Mouse (Mus musculus): ENCODE measurements around the gene Zfp827.

Zfp827 gene

DNA sequence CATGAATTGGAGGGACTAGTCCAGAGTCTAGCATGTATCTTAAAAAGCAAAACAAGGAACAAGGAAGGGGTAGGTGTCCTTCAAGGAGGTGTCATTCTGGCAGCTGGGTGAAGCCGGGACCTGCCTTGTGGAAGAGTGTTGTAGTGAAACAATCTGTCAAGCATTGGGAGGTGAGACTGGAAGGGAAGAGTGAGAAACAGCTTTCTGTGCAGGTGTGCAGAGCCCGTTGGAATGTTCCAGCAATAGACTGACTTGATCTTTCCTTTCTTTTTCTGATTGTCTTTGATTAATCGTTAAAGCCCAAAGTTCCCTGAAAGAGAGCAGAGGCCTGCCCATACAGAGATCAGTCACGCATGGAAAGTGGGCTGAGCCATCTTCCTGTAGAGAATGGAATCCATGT is 125.4 kb downstream of the Zfp827 start:
- in situ Hi-C loops (cut with MboI; ENCODE audit: low sequenced_read_pairs), result no loop called here

DNA sequence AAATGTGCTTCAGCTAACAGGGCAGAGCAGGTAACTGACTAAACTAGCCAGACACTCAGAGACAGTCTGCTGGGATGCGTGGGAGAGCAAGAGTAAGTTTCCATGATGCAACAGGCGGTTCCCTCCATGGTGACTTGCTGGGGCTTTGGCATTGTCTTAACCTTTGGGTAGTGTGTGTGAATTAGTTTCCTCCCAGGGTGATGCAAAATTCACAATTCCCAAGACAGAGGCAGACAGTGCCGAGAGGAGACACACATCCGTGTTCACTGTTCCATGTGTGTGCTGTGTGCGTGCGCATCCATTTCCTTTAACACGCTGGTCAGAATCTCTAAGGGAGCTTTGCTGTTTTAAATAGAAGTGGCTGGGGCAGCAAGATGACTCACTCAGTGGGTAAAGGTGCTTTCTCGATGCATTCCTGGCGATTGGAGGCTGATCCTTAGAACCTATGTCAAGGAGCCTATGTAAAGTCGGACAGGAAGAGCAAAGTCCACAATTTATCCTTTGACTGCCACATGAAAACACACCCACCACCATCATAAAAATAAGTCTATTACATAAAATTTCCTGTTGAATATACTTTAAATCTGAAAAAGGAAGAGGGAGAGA is 127.4 kb downstream of the Zfp827 start:
- in situ Hi-C loops (cut with MboI; ENCODE audit: low sequenced_read_pairs), result no loop called here

DNA sequence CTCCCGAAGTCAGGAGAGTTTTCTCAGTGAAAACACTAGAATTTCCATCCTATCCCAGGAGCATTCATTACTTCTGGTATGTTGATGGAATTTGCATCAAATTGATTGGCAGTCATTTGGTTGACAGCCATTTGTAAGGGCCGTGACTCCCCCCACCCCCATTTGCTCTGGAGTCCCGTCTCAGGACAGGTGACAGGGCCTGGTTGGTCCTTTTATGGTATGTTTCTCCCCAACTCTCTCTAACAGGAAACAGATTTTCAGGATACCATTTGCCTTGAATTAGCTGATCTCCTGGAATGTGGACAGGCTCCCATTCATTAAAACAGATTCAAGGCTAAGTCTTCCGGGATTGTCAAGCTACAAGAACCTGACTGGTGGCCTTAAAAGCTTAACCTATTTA is 129.1 kb downstream of the Zfp827 start:
- in situ Hi-C loops (cut with MboI; ENCODE audit: low sequenced_read_pairs), result no loop called here

DNA sequence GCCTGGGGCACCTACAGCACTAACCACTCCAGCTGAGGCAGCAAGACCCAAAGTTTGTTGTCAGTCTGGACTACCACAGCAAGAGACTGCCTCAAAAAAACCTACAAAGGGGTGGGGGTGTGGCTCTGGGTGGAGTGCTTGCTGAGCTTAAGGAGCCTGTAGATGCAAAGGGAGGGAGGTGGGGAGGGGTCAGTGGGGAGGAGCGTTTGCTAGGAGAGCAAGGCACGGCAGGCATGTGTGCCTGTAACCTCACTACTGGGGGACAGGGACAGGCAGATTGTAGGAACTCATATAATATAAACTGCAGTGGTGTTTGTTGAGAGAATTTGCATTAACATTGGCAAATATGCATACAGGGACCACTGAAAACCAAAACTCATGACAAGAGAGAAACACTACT is 130.1 kb downstream of the Zfp827 start:
- in situ Hi-C loops (cut with MboI; ENCODE audit: low sequenced_read_pairs), result no loop called here

DNA sequence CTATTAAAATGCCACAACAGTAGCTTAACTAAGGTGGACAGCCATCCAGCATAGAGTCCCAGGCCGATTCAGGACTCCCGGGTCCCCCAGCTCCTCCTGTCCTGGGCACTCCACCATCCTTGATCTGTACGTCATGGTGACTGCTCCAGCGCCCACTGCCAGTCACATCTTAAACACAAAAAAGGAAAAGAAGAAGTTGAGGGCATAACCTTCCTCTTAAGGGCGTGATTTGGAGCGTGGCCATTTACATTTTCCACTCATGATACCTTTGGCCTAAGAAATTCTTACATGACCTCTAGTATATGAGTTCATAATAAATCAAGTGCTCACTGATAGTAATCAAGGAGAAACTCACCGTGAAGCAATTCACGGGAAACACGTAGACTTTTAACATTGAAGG is 131.2 kb downstream of the Zfp827 start:
- in situ Hi-C loops (cut with MboI; ENCODE audit: low sequenced_read_pairs), result no loop called here

DNA sequence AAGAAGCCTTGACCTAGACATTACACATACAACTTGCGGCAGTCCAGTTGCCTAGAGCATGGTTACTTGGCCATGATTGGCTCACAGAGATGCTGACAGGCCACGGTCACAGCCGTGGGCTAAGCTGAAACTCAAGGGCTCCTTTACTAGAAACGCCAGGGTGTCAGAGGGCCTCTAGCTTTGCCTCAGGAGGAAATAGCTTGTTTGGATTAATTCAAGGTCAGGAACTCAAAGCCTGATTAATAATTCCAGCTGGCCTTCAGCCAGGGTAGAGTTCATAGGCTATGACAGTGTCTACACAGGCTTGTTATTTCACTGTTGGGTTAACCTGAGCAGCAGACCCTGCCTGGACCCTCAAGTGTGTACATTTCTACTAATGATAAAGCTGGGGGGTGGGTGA is 132.1 kb downstream of the Zfp827 start:
- in situ Hi-C loops (cut with MboI; ENCODE audit: low sequenced_read_pairs), result no loop called here

DNA sequence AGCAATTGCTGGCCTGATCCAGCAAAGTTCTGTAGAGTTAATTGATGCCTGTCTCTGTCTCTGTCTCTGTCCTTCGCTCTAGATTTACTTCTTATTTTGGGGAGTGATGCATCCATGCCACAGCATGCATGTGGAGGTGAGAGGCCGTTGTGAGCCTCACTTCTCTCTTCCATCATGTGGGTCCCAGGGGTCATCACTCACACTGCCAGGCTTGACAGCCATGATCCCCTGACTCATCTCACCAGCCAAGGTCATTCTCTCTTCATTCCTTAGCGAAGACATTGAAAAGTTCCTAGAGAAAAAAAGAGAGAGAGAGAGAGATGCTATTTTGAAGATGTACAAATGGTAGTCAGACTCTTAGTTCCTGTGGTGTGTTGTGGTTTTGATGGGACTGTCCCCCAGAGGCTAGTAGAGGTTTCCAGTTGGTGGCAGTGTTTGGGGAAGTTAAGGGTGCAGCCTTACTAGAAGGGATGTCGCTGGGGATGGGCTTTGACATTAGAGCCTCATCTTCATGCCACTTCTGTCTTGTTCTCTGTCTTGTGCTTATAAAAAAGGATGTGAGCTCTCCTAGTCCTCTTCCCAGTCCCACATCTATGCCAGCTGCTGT is 133.0 kb downstream of the Zfp827 start:
- in situ Hi-C loops (cut with MboI; ENCODE audit: low sequenced_read_pairs), result no loop called here

DNA sequence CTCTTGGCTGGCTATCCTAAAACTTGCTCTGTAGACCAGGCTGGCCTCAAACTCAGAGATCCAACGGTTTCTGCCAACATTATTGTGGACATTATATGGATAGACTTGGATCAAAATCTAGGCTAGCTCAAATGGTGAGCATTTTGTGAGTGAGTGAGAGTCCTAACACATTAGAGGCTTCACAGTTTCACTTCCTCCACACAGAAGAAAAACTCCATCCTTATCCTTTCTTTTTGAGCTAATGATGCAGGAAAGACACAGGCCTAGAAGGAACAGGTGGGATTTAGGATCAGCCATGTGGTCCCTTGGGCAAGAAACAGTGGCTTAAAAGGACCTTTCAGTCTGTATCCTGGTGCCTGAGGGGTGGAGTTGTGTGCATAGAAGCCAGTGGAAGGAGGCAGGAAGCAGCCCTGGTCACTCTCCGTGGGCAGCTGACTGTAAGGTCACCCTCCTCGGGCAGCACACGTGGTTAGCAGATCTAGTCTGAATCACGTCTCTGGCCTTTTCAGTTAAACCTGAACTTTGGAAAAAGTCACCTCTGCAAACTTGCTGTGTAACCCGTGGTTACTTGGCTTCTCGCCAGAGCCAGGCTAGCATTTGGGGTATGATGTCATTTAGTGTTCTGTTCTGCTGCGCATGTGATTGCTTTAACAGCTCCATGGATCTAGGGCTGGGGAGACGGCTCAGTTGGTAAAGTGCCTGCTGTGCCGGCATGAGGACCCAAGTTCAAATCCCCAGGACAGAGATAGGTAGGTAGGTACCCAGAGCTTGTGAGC is 134.5 kb downstream of the Zfp827 start:
- in situ Hi-C loops (cut with MboI; ENCODE audit: low sequenced_read_pairs), result no loop called here

DNA sequence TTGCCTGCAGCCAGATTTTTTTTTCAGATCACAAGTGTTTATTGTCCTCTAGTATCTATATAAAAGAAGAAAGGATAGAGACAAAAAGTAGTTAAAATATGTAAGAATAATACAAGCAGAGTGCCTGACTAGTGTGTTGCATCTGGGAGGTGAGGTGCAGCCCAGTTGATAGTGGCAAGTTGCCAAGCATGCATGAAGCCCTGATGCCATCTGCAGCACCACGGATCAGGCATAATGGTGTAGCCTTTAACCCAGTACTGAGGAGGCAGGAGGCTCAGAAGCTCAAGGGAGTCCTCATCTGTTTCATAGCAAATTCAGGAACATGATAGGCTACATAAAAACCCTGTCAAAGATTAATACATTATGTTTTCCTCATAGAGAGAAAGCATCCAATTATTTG is 136.1 kb downstream of the Zfp827 start:
- in situ Hi-C loops (cut with MboI; ENCODE audit: low sequenced_read_pairs), result no loop called here

DNA sequence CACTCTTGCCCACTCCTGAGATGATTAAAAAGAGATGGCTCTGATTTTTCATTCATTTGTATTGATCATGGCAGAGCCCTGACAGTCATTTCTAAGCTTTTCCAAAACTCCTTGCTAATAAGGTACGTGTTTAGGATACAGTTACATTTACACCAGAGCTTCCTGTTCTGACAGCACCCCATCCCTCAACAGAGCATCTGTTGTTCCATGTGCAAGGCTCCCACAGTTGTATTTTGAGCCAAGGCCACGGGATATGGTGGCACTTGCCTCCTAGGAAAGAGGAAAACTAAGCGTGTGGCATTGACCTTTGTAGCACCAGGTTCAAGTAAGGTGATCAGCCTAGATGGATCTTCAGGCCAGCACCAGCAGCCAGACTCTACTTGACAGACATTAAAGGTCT is 137.0 kb downstream of the Zfp827 start:
- in situ Hi-C loops (cut with MboI; ENCODE audit: low sequenced_read_pairs), result no loop called here

DNA sequence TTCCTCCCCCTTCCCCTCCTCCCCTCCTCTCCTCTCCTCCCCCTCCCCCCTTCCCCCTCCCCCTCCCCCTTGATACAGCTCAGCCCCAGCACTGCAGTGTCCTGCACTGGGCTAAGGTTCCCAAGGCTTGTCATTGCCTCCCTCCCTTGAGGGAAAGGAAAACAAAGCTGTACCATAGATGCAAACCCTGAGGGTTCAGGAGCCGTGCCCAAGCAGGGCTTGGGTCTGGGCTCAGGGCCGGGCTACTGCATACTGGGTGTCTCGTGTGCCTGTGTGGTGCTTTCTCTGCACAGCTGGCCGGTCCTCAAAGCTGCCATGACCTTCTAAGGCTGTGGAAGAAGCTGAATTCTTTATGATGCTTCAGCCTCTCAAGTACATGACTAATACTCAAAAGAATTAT is 145.4 kb downstream of the Zfp827 start:
- in situ Hi-C loops (cut with MboI; ENCODE audit: low sequenced_read_pairs), result no loop called here

DNA sequence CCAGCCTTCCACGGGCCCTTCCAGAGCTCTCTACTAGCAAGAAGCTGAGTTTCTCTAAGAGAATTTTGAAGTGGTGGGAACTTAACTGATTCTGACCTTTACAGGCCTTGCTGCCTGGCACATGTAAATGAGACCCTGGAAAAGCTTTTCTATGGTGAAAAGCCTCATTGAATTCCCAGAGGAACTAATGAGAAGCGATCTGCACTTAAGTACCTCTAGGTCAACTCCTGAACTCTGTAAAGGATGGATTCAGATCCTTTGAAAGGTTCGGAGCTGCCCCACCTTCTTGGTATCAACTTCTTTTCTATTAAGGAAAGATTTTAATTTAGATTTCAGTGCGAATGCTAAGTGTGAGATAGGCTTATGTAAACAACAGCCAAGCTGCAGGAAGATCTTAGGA is 147.8 kb downstream of the Zfp827 start:
- in situ Hi-C loops (cut with MboI; ENCODE audit: low sequenced_read_pairs), result no loop called here

DNA sequence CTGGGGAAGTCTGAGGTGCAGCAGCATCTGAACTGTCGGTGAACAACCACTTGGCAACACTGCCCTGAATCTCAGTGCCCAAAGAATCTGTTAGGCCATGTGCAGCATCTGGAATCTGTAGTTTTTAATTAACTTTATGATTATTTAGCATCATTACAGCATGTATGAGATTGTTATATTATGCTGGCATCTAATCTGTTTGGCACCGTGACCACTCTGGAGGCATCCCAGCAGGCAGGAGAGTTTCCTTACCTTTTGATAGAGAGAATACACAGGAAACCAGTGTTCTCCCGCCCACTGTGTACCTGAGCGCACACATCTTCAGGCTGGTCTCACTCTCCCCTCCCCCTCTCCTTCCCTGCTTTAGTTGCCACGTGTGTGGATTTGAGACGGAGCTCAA is 151.4 kb downstream of the Zfp827 start:
- in situ Hi-C loops (cut with MboI; ENCODE audit: low sequenced_read_pairs), result no loop called here

DNA sequence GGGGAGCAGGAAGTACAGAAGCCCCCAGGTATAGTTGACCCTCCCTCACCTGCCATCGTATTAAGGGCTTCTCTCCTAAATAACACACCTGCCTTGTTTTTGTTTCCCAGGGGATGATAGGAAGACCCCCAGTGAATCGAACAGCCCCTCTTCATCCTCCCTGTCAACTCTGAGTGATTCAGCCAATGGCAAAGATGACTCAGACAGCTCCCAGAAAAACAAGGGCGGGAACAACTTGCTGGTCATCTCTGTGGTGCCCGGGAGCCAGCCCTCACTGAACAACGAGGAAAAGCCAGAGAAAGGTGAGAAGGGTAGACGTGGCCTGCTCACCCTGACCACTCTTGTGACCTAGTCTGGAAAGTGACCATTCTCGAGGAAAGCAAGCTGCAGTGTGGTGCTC is 157.3 kb downstream of the Zfp827 start:
- in situ Hi-C loops (cut with MboI; ENCODE audit: low sequenced_read_pairs), result no loop called here

DNA sequence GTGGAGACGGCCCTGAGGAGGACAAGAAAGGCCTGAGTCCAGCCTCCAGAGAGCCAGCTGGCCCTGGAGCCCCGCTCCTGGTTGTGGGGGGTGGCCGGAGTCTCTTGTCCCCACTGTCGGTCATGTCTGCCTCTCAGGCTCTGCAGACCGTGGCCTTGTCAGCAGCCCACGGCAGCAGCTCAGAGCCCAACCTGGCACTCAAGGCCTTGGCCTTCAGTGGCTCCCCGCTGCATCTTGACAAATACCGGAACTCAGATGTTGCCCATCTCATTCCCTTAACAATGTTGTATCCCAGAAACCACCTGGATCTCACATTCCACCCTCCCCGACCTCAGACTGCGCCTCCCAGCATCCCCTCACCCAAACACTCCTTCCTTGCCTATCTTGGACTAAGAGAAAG is 161.8 kb downstream of the Zfp827 start:
- in situ Hi-C loops (cut with MboI; ENCODE audit: low sequenced_read_pairs), result no loop called here

DNA sequence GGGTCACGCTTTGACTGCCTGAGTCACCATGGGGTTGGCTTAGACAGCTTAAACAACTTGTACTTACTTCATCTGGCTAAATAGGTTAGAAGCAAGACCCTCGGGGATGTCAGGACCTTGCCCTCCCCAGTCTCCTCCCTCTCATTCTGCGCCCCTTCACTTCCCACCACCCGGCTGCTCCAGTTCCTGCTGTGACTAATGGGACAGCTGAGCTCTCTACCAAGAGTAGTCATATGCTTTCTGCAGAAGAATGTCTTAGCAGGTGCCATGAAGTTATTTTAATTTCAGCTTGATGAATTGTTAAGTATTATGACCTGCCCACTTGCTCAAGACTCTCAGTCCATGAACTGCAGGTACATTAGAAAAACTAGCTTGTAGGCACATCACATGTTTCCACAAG is 168.2 kb downstream of the Zfp827 start:
- in situ Hi-C loops (cut with MboI; ENCODE audit: low sequenced_read_pairs), result no loop called here

DNA sequence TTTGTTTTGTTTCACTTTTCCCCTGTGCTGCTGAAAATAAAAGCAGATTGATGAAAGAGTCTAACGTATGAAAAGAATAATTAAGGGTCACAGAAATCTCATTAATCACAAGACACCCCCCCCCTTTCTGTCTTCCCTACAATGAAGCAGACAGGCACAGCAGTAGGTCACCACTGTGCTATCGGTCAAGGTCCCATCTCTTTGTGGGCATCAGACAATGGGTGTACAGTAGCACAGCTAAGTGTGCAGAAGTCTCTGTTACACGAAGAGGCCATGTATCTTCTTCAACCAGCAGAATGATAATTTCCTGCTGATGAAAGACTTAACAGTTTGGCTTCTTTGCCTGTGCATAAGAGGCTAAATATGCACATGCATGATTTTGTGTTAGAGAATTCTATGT is 170.4 kb downstream of the Zfp827 start:
- in situ Hi-C loops (cut with MboI; ENCODE audit: low sequenced_read_pairs), result no loop called here

DNA sequence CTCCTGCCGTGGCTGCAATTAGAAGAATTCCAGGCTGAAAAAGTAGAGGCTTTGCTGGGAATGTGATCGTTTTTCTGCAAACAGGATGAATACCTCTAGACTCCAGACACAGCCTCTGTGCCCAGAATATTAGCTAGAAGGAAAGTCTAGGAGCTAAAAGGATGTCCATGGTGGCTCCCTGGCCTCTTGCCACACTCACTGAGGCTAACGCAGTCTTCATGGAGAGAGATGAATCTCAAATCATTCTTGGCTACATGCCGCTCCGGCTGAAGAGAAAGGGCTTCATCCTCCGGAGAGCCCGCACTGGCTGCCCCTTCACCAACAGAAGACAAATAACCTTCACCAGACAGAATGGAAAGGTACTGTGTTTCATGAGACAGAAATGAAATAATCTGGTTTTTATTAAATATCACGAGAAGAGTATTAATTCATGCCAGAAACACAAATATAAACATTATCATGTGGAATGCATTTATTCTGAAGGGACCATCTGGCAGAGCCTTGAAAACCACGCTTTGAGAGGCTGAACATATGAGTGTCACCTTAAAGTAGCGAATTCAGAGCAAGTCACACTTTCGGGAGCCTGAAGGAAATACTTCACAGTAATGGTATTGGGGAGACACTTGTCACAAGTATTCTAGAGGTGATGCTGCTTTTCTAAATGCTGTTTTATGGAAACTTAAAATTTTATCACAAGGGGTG is 173.4 kb downstream of the Zfp827 start:
- in situ Hi-C loops (cut with MboI; ENCODE audit: low sequenced_read_pairs), result no loop called here

DNA sequence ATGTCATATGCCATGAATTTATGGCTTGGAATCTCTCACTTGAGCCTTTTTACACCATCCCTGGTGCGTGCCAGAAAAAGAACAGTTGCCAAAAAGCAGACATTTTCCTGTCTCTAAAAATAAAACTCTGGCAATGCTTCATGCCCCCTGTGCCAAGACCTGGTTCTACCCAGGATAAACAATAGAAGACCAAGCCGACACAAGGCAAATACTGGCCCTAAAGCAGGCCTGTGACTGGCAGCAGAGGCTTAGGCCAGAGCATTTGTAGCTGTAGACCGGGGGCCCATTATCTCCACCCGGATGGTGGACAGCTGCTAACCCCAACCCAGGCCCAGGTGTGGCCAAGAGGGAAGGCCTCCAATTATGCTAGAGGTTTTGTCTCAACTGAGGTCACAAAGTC is 178.7 kb downstream of the Zfp827 start:
- in situ Hi-C loops (cut with MboI; ENCODE audit: low sequenced_read_pairs), result no loop called here

DNA sequence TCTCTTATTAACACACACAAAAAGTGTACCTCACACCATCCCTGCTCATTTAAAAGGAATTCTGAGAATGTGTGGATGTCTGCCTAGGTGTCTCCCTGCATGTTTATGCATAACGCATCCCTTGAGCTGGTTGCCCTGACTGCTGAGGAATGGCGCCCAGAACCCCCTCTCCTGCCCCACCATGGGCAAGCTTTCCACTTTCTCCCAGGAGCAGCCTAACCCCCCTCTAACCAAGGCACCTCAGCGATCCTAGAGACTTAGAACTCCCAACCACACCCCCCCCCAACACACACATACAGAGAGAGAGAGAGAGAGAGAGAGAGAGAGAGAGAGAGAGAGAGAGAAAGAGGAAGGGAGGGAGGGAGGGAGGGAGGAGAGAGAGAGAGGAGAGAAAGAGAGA is 179.9 kb downstream of the Zfp827 start:
- in situ Hi-C loops (cut with MboI; ENCODE audit: low sequenced_read_pairs), result no loop called here

DNA sequence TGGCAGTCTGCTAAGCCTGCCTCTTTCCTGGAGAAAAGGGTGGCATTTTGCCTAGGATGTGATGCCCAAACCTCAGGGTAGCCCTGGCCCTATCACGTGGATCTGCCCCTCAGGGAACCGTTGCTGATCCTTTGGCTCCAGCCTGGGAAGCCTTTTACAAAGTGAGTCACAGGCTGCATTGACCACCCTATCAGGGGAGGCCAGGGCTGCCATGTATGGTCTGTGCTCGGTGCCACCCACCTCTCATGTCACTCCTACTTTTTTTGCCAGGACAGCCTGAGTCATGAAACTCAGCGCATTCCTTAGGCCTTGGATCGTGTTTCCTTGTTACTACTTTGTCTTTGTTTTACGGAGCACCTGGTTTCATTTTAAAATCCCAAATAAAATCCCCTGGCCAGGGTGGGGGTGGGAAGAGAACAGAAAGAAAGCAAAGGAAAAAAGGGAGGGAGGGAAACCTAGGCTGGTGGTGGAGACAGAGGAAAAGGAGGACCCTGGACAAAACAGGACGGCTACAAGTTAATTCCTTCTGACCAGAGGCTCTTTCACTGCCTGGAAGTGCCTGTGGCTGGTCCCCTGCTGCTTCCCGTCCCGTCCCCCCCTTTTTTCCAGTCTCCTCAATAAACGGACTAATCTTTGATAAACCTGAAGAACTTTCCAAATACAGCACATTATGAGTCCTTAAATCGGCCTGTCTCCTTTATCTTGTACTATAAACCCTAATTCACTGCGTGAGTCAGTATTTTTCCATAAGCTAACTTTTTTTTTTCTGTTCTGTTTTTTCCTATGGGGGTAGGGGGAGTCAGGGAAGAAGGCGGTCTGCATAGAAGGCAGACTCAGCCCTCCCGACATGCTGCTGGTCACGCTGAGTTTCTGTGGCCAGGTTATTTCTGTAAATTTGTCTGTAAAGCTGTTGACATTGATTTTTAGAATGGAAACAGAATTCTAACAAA is 180.7 kb downstream of the Zfp827 start:
- in situ Hi-C loops (cut with MboI; ENCODE audit: low sequenced_read_pairs), result no loop called here

All from CH12F3 (cell line).